Mouse (Mus musculus): Measurements from ENCODE around the gene Ddx31.

GRCm38 (mm10) chr2:28910877-28911276 is 70.7 kb downstream of the Ddx31 start:
- TF ChIP-seq CTCF (IDR thresholded peaks at IDR 0.05; ENCODE audit: low read depth) (no peak), EP300 (IDR thresholded peaks at IDR 0.05; ENCODE audit: low read depth) (no peak)
